Mouse (Mus musculus): ENCODE data around the gene Grik4. TPM values are rescaled to one million over a fixed set of nuclear protein-coding genes. Genes with fewer than 3 reads are reported as not detected.

The Grik4 gene
- polyA plus RNA-seq, 1 experiment from 2014 or later, result 1.6 TPM

DNA sequence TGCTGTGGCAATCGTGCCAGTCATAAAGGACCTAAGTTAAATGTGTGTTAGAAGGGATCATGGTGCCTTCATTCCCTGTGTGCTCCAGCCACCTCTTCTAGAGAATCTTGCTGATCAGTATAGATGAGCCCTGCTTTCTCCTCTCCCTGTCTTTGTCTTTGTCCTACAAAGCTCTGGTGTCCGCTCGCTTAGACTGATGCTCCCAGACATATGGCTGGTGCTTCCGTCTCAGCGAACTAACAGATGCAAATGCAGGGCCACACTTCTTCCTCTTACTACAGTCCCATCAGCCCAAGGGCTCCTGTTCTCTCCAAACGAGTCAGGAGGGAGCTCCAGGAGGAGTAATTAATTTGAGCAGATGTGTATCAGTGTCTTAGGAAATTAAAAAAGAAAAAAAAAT, 71.4 kb downstream of the Grik4 start:
- no peaks in the 10 kb centered on the region for H3K9me3 ChIP-seq (ENCODE audit: control insufficient read depth, low read length)
- no peaks in the 10 kb centered on the region for H3K4me1 ChIP-seq (replicated peaks; ENCODE audit: control insufficient read depth, insufficient read depth, low read length)
- no peak overlapping the region for H3K27ac ChIP-seq (ENCODE audit: low read depth, low read length)
- no peak overlapping the region for H3K9ac ChIP-seq (ENCODE audit: low read depth, low read length)
- DNase-seq (ENCODE audit: low spot score) (no peak), ATAC-seq (ENCODE audit: low FRiP score) (no peak)
- WGBS, result 64% methylated on average over 6 of the region's 6 CpGs
- no peak overlapping the region for H3K4me2 ChIP-seq (replicated peaks; ENCODE audit: low read depth, low read length)
- H3K36me3 ChIP-seq (ENCODE audit: control insufficient read depth, insufficient read depth, low read length), result no peaks in the 10 kb centered on the region
- no peaks in the 10 kb centered on the region for H3K27me3 ChIP-seq (ENCODE audit: control insufficient read depth, insufficient read depth, low read length)
- no peak overlapping the region for H3K4me3 ChIP-seq (ENCODE audit: low read depth, low read length)

DNA sequence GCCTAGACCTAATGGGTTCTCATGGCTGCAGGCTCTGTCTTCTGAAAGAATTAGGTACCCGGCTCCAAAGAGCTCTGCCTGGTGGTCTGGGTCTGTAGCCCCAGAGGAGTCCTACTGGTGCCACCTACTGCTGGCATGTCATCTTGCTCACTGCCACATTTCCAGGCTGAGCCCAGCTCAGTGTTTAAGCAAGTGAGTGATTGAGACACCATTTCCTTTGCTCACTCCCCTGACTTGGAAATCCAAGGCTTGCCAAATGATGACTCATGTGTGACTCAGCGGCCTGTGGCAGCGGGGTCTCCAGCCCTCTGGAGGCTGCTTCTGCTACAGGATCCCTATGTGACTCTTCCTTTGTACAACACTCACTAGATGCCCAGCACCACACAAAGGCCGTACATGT, 72.6 kb downstream of the Grik4 start:
- H3K4me2 ChIP-seq (replicated peaks; ENCODE audit: low read depth, low read length), result no peak overlapping the region
- no peak overlapping the region for H3K9ac ChIP-seq (ENCODE audit: low read depth, low read length)
- no peak overlapping the region for H3K4me3 ChIP-seq (ENCODE audit: low read depth, low read length)
- H3K27me3 ChIP-seq (ENCODE audit: control insufficient read depth, insufficient read depth, low read length), result no peaks in the 10 kb centered on the region
- no peaks in the 10 kb centered on the region for H3K36me3 ChIP-seq (ENCODE audit: control insufficient read depth, insufficient read depth, low read length)
- DNase-seq (ENCODE audit: low spot score) (no peak), ATAC-seq (ENCODE audit: low FRiP score) (no peak)
- H3K27ac ChIP-seq (ENCODE audit: low read depth, low read length), result no peak overlapping the region
- H3K9me3 ChIP-seq (ENCODE audit: control insufficient read depth, low read length), result no peaks in the 10 kb centered on the region
- WGBS, result 90% methylated on average over 4 of the region's 4 CpGs
- no peaks in the 10 kb centered on the region for H3K4me1 ChIP-seq (replicated peaks; ENCODE audit: control insufficient read depth, insufficient read depth, low read length)

DNA sequence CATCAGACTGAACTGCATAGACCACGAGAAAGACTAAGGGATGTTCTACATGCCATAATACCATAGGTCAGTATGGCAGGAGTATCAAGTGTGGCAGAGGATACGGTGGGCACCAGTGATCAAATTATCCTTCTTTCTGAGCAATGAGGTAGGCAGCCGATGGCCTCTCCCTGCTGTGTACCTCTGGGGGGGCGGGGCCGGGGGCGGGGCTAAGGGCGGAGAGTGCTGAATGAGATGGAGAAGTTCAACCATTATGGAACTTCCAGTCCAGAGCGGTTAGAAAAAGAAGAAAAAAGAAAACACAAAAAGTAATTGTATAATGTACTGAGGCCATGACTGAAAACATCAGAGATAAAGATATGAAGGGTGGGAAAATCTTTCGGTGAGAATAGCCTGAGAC, 74.0 kb downstream of the Grik4 start:
- H3K4me2 ChIP-seq (replicated peaks; ENCODE audit: low read depth, low read length), result no peak overlapping the region
- H3K27ac ChIP-seq (ENCODE audit: low read depth, low read length), result no peak overlapping the region
- H3K4me3 ChIP-seq (ENCODE audit: low read depth, low read length), result no peak overlapping the region
- 0 out of 2 replicates have a peak, but pooled peaks cover 3% of the 10 kb centered on the region for H3K4me1 ChIP-seq (replicated peaks; ENCODE audit: control insufficient read depth, insufficient read depth, low read length)
- no peak for ATAC-seq (ENCODE audit: low FRiP score)
- no peak for DNase-seq (ENCODE audit: low spot score)
- no peaks in the 10 kb centered on the region for H3K27me3 ChIP-seq (ENCODE audit: control insufficient read depth, insufficient read depth, low read length)
- no peaks in the 10 kb centered on the region for H3K9me3 ChIP-seq (ENCODE audit: control insufficient read depth, low read length)
- no peak overlapping the region for H3K9ac ChIP-seq (ENCODE audit: low read depth, low read length)
- no peaks in the 10 kb centered on the region for H3K36me3 ChIP-seq (ENCODE audit: control insufficient read depth, insufficient read depth, low read length)
- 57% methylated on average over 9 of the region's 9 CpGs for WGBS

DNA sequence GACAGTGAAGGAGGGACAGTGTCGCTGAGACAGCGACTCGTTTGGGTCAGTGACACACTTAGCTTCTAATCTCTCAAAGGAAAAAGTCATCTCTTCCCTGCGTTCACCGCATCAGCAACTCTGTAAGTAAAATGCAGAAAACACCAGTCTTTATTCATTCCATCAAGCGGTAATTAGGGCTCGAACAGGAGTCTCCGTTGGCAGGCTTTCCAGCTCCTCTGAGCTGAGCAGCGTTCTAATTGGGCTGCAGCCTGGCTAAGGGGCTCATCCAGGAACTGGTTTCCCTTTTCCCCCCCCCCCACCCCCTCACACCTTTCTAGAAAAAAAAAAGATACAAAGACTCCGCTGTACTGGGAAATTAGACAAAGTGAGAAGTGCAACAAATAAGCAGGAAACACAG, 75.8 kb downstream of the Grik4 start:
- H3K36me3 ChIP-seq (ENCODE audit: control insufficient read depth, insufficient read depth, low read length), result no peaks in the 10 kb centered on the region
- H3K27me3 ChIP-seq (ENCODE audit: control insufficient read depth, insufficient read depth, low read length), result no peaks in the 10 kb centered on the region
- no peak overlapping the region for H3K4me2 ChIP-seq (replicated peaks; ENCODE audit: low read depth, low read length)
- ATAC-seq (ENCODE audit: low FRiP score), result no peak
- H3K9ac ChIP-seq (ENCODE audit: low read depth, low read length), result no peak overlapping the region
- 62% methylated on average over 10 of the region's 10 CpGs for WGBS
- no peak for DNase-seq (ENCODE audit: low spot score)
- H3K9me3 ChIP-seq (ENCODE audit: control insufficient read depth, low read length), result no peaks in the 10 kb centered on the region
- 0 out of 2 replicates have a peak, but pooled peaks cover 3% of the 10 kb centered on the region for H3K4me1 ChIP-seq (replicated peaks; ENCODE audit: control insufficient read depth, insufficient read depth, low read length)
- H3K27ac ChIP-seq (ENCODE audit: low read depth, low read length), result no peak overlapping the region
- H3K4me3 ChIP-seq (ENCODE audit: low read depth, low read length), result no peak overlapping the region

DNA sequence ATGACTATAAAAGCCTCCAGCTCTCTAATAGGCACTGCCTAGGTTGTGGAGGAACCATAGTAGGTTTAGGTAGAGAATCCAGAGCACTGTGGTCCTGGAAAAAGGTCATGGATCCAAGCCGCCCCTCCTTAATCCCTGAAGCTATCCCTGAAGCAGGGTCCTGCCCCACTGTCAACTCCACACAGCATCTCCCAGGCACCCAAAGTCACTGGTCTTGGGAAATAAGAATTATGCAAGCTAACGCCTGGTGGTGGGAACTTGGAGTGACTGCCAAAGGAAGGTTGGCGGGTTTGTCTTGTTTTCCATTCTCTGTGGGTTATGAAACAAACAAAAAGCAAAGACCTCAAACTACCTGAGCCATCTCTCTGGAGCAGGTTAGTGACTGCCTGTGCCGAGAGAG, 77.6 kb downstream of the Grik4 start:
- Histone ChIP-seq H3K4me2 (replicated peaks; ENCODE audit: low read depth, low read length) (no peak overlapping the region), H3K9me3 (ENCODE audit: control insufficient read depth, low read length) (no peaks in the 10 kb centered on the region), H3K27me3 (ENCODE audit: control insufficient read depth, insufficient read depth, low read length) (no peaks in the 10 kb centered on the region), H3K4me3 (ENCODE audit: low read depth, low read length) (no peak overlapping the region), H3K36me3 (ENCODE audit: control insufficient read depth, insufficient read depth, low read length) (no peaks in the 10 kb centered on the region), H3K27ac (ENCODE audit: low read depth, low read length) (no peak overlapping the region), H3K9ac (ENCODE audit: low read depth, low read length) (no peak overlapping the region), H3K4me1 (replicated peaks; ENCODE audit: control insufficient read depth, insufficient read depth, low read length) (0 out of 2 replicates have a peak, but pooled peaks cover 3% of the 10 kb centered on the region)
- 92% methylated on average over 4 of the region's 4 CpGs for WGBS
- DNase-seq (ENCODE audit: low spot score) (no peak), ATAC-seq (ENCODE audit: low FRiP score) (no peak)

DNA sequence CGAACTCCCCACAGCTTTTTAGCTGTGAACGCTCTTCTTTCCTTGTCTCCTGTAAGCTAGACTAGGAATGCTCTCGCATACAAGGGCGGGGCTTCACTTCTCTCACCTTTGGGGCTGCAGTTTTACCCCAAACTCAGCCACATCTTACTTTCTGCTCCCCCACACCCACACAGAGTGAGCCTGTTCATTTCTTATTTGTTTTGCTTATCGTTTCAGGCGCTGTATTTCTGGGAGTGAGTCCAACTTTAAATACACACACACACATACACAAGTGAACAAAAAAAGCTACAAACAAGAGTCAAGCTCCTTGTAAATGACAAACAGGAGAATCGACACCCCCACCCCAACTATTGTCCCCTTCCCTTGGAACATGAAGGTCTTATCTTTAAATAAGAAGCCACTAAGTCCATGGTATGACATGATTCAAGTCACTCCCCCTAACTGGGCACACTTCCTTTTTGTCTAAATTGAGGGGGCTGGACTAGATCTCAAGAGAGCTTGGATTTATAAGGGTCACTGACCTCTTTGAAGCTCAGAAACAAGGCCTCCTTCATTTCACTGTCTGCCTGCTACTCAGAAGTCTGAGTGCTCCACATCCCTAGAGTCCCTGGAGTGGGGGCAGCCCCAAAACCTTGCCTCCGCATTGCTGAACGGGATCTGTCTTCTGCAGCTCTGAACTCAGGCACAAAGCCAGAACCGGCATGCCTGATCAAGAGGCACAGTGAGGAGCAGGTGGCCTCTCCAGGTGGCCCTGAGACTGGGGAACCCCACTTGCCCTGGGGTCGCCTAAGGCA, 79.1 kb downstream of the Grik4 start:
- Histone ChIP-seq H3K4me1 (replicated peaks; ENCODE audit: control insufficient read depth, insufficient read depth, low read length) (0 out of 2 replicates have a peak, but pooled peaks cover 3% of the 10 kb centered on the region), H3K4me2 (replicated peaks; ENCODE audit: low read depth, low read length) (no peak overlapping the region), H3K9me3 (ENCODE audit: control insufficient read depth, low read length) (no peaks in the 10 kb centered on the region), H3K36me3 (ENCODE audit: control insufficient read depth, insufficient read depth, low read length) (no peaks in the 10 kb centered on the region), H3K27me3 (ENCODE audit: control insufficient read depth, insufficient read depth, low read length) (no peaks in the 10 kb centered on the region), H3K4me3 (ENCODE audit: low read depth, low read length) (no peak overlapping the region), H3K9ac (ENCODE audit: low read depth, low read length) (no peak overlapping the region), H3K27ac (ENCODE audit: low read depth, low read length) (no peak overlapping the region)
- ATAC-seq (ENCODE audit: low FRiP score), result no peak
- DNase-seq (ENCODE audit: low spot score), result no peak
- 45% methylated on average over 11 of the region's 11 CpGs for WGBS

DNA sequence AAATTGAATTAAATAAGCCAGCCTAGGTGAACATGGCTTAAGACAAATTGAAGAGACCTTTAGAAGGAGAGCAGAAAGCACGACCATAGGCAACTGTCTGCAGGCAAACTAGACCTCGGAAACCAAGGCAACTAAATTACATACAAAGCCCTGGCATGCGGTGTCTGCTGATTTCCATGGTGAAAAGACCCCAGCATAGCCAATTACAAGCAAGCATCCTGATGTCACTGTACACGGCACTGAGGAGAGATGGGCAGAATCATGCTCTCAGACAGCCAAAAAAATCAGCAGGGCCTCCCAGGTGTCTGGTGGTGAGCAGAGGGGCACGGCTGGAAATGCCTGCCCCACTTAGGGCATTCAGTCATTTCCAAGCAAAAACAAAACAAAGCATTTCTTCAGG, 80.9 kb downstream of the Grik4 start:
- no peak overlapping the region for H3K27ac ChIP-seq (ENCODE audit: low read depth, low read length)
- ATAC-seq (ENCODE audit: low FRiP score), result no peak
- H3K27me3 ChIP-seq (ENCODE audit: control insufficient read depth, insufficient read depth, low read length), result no peaks in the 10 kb centered on the region
- H3K9me3 ChIP-seq (ENCODE audit: control insufficient read depth, low read length), result no peaks in the 10 kb centered on the region
- H3K4me2 ChIP-seq (replicated peaks; ENCODE audit: low read depth, low read length), result no peak overlapping the region
- H3K4me3 ChIP-seq (ENCODE audit: low read depth, low read length), result no peak overlapping the region
- WGBS, result 64% methylated on average over 5 of the region's 5 CpGs
- no peak overlapping the region for H3K9ac ChIP-seq (ENCODE audit: low read depth, low read length)
- 0 out of 2 replicates have a peak, but pooled peaks cover 3% of the 10 kb centered on the region for H3K4me1 ChIP-seq (replicated peaks; ENCODE audit: control insufficient read depth, insufficient read depth, low read length)
- DNase-seq (ENCODE audit: low spot score), result no peak
- no peaks in the 10 kb centered on the region for H3K36me3 ChIP-seq (ENCODE audit: control insufficient read depth, insufficient read depth, low read length)

DNA sequence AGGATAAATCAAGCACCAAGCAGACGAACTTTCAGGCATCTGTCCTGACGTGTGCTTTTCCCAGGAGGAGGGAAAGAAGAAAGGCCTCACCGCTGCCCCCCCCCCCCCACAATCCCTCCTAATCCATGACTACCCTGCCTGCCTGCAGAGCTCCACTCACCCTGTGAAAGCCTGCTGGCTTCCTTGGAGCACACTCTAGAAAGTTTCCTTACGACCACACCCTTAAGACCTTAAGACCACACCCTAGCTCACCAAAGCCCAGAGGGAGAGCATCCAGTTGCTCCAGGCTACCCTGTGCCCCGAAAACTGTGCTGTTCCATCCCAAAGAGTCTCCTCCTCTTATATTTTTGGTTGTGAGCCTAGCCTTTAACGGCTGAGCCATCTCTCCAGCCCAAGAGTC, 82.6 kb downstream of the Grik4 start:
- no peak overlapping the region for H3K9ac ChIP-seq (ENCODE audit: low read depth, low read length)
- H3K4me3 ChIP-seq (ENCODE audit: low read depth, low read length), result no peak overlapping the region
- no peaks in the 10 kb centered on the region for H3K9me3 ChIP-seq (ENCODE audit: control insufficient read depth, low read length)
- ATAC-seq (ENCODE audit: low FRiP score) (no peak), DNase-seq (ENCODE audit: low spot score) (no peak)
- H3K36me3 ChIP-seq (ENCODE audit: control insufficient read depth, insufficient read depth, low read length), result no peaks in the 10 kb centered on the region
- H3K4me1 ChIP-seq (replicated peaks; ENCODE audit: control insufficient read depth, insufficient read depth, low read length), result 0 out of 2 replicates have a peak, but pooled peaks cover 3% of the 10 kb centered on the region
- 78% methylated on average over 6 of the region's 6 CpGs for WGBS
- no peak overlapping the region for H3K4me2 ChIP-seq (replicated peaks; ENCODE audit: low read depth, low read length)
- no peak overlapping the region for H3K27ac ChIP-seq (ENCODE audit: low read depth, low read length)
- H3K27me3 ChIP-seq (ENCODE audit: control insufficient read depth, insufficient read depth, low read length), result no peaks in the 10 kb centered on the region

DNA sequence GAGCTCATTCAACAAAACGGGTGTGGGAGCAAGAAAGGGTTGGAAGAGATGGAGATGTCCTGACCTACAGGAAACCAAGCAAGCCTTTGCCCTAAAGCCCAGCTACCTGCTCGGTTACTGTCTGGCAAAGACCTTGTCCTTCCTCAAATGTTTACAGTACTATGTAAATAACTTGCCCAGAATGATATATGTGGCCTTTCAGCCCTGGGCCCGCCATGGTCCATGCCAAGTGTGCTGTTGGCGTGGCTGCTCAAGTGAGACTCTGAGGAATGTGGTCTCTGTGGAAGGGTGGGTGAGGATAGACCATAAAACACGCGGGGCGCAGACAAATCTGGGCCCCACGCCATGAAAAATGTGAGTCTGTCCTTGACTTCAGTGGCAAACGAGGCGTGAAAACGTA, 83.1 kb downstream of the Grik4 start:
- 0 out of 2 replicates have a peak, but pooled peaks cover 3% of the 10 kb centered on the region for H3K4me1 ChIP-seq (replicated peaks; ENCODE audit: control insufficient read depth, insufficient read depth, low read length)
- WGBS, result 87% methylated on average over 11 of the region's 11 CpGs
- no peak for ATAC-seq (ENCODE audit: low FRiP score)
- H3K36me3 ChIP-seq (ENCODE audit: control insufficient read depth, insufficient read depth, low read length), result no peaks in the 10 kb centered on the region
- H3K27ac ChIP-seq (ENCODE audit: low read depth, low read length), result no peak overlapping the region
- H3K9ac ChIP-seq (ENCODE audit: low read depth, low read length), result no peak overlapping the region
- H3K4me3 ChIP-seq (ENCODE audit: low read depth, low read length), result no peak overlapping the region
- no peak for DNase-seq (ENCODE audit: low spot score)
- H3K9me3 ChIP-seq (ENCODE audit: control insufficient read depth, low read length), result no peaks in the 10 kb centered on the region
- no peak overlapping the region for H3K4me2 ChIP-seq (replicated peaks; ENCODE audit: low read depth, low read length)
- H3K27me3 ChIP-seq (ENCODE audit: control insufficient read depth, insufficient read depth, low read length), result no peaks in the 10 kb centered on the region
